Mouse (Mus musculus): ENCODE measurements around the gene Prkn.

DNA sequence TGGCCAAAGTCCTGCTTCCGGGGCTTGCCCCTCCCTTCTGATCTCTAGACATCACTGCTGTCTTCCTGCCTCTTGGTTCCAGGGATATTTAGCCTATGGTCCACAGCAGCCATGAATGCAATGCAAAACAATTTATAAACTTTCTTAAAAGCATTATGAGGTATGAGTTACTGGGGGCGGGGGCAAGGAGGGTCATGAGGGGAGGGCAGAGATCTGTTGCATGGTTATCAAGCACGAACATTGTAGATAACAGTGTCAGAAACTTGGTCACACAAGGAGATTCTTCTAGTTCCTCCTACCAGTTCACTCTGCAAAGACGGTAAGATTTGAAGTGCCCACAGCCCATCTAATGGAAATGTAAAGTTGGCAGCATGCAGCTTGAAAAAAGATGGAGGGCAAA, 1149.1 kb downstream of the Prkn start:
- TF ChIP-seq CTCF (IDR thresholded peaks at IDR 0.05; ENCODE audit: control insufficient read depth, insufficient read depth, insufficient read length), result no peak
- TF ChIP-seq MAX (IDR thresholded peaks at IDR 0.05), result no peak
